Mouse (Mus musculus) C2C12 (cell line): ENCODE results near the gene Gramd1a. TPM values are rescaled to one million over a fixed set of nuclear protein-coding genes. Genes with fewer than 3 reads are reported as not detected.

ENCODE experiments used
- H3K27me3 ChIP-seq: one replicate; pipeline ENCODE4 v1.6.1; 2011; ENCODE audit not compliant: control insufficient read depth, insufficient read depth, insufficient read length
- H3K36me3 ChIP-seq: one replicate; pipeline ENCODE4 v1.6.1; 2011; ENCODE audit not compliant: control insufficient read depth, insufficient read depth
- H3K4me3 ChIP-seq: one replicate; pipeline ENCODE4 v1.5.1; 2011; ENCODE audit warnings: mild to moderate bottlenecking, control low read depth; ENCODE audit not compliant: poor library complexity, insufficient read depth, severe bottlenecking
- H3K79me2 ChIP-seq: one replicate; pipeline ENCODE4 v1.6.1; 2011; ENCODE audit not compliant: control insufficient read depth, insufficient read depth
- H3K79me3 ChIP-seq: one replicate; pipeline ENCODE4 v1.6.1; 2011; ENCODE audit warnings: low read depth, control low read depth
- H3ac ChIP-seq: one replicate; pipeline ENCODE3; 2011; ENCODE audit warnings: low read depth; ENCODE audit not compliant: control insufficient read depth, insufficient read length
- CEBPB ChIP-seq: IDR thresholded peaks from one replicate; pipeline ENCODE4 v1.6.1; 2011; ENCODE audit warnings: low read depth, mild to moderate bottlenecking, control low read depth, moderate library complexity
- CTCF ChIP-seq: IDR thresholded peaks from one replicate; pipeline ENCODE4 v1.5.1; 2011; ENCODE audit not compliant: control insufficient read depth, insufficient read depth, insufficient read length
- FOSL1 ChIP-seq: IDR thresholded peaks from one replicate; pipeline ENCODE4 v1.8.0; 2011; ENCODE audit warnings: mild to moderate bottlenecking, low read length; ENCODE audit not compliant: poor library complexity, insufficient read depth, severe bottlenecking
- MAX ChIP-seq: IDR thresholded peaks from one replicate; pipeline ENCODE4 v1.6.1; 2011; ENCODE audit warnings: mild to moderate bottlenecking, control low read depth
- MYOD1 ChIP-seq: IDR thresholded peaks from one replicate; pipeline ENCODE4 v1.6.1; 2011; ENCODE audit warnings: low read depth; ENCODE audit not compliant: control insufficient read depth, insufficient read length
- MYOG ChIP-seq: IDR thresholded peaks from one replicate; pipeline ENCODE4 v1.6.1; 2011; ENCODE audit not compliant: control insufficient read depth, insufficient read length; ENCODE audit errors: extremely low read depth
- USF1 ChIP-seq: IDR thresholded peaks from one replicate; pipeline ENCODE4 v1.6.1; 2011; ENCODE audit warnings: low read depth, mild to moderate bottlenecking, control low read depth, moderate library complexity
- polyA plus RNA-seq: library from polyadenylated mRNA; unstranded; fragments of >200 nt; fragmentation: generic; extraction: Trizol; gene quantifications from one replicate; pipeline ENCODE4 v1.2.1, GENCODE M21; 2012; ENCODE audit warnings: missing spikeins

Gramd1a gene
- polyA plus RNA-seq, 1 experiment, result 17.9 TPM

DNA sequence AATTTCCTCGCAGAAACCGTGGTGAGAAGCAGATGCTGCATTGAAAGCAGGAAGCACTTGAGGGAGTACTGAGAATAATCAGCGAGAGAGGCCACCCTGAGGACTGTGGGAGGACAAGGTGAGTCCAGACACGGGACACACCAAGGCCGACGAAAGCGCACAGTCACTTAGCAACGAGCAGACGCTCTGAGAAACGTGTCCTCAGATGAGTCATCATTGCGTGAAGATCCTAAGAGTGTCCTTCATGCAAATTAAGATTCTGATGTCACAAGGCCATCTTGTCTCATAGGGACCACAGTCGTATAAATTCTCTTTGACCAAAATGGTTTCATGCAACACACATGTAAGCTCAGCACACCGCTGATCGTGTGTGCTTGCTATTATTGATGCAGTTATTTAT is 54.9 kb downstream of the Gramd1a start:
- H3K36me3 ChIP-seq, result no peaks in the 10 kb centered on the region
- H3K79me3 ChIP-seq, result no peaks in the 10 kb centered on the region
- H3ac ChIP-seq, result no peak overlapping the region
- TF ChIP-seq CEBPB (no peak), FOSL1 (no peak), MYOG (no peak), MYOD1 (no peak), MAX (no peak), USF1 (no peak), CTCF (no peak)
- H3K4me3 ChIP-seq, result no peak overlapping the region
- H3K79me2 ChIP-seq, result no peaks in the 10 kb centered on the region
- H3K27me3 ChIP-seq, result peaks cover 34% of the 10 kb centered on the region

DNA sequence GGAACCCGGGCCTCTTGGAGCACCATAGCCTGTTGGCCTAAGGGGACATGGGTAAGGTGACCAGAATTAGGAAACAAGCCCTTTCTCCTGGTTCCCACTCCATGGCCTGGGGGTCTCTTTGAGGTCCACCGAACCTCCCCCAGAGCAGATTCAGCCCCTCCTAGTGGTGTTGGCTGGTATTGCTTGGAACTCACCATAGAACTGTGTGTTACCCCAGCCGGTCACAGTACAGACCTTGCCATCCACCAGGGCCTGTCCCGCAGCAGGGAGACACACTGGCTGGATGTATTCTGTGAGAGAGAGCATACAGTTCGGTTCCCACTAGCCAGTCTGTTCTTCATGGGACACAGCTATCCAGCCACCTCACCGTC is 56.1 kb downstream of the Gramd1a start:
- TF ChIP-seq CEBPB, result no peak
- no peak for TF ChIP-seq MAX
- no peak for TF ChIP-seq CTCF
- TF ChIP-seq FOSL1, result no peak
- no peak for TF ChIP-seq MYOD1
- TF ChIP-seq MYOG, result no peak
- TF ChIP-seq USF1, result no peak
- Histone ChIP-seq H3K79me3 (no peaks in the 10 kb centered on the region), H3K27me3 (peaks cover 35% of the 10 kb centered on the region), H3K4me3 (no peak overlapping the region), H3ac (no peak overlapping the region), H3K36me3 (no peaks in the 10 kb centered on the region), H3K79me2 (no peaks in the 10 kb centered on the region)

DNA sequence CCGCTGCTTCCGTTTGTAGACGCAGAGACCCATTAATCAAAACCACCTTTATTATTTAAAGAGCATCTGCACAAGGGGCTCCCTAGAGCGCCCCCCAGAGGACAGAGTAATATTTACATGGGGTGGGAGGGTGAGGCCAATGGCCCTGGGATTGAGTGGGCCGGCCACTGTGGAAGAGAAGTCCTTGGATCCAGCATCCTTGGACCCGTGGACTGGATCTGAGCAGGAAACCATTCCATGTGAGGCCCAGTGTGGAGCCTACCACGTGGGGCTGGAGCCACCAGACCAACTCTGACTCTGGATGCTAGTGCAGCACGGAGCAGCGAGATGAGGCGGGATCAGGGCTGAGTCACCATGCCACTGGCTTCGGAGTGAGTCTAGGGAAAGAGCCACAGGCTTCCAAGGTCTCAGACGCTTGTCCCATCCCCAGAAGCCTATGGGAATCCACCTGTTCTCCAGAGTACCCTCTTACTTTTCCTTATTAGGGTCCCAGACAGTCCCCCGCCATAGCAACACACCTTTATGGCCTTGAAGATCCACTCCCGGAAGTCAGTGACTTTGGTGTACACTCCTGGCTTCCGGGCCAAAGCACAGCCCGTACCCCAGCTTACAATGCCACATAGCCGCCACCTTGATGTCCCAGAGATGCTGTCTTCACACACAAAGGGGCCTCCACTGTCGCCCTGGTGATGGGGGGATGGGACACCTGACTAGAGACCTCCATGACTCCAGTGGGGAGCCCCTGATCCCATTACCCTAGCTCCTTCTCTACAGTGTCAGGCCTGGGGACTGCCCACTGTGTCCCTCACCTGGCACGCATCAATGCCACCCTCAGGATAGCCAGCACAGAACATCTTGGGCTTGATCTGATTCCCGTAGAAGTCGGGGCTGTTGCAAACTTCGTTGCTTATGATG is 56.7 kb downstream of the Gramd1a start:
- Histone ChIP-seq H3K79me2 (no peaks in the 10 kb centered on the region), H3K36me3 (no peaks in the 10 kb centered on the region), H3K4me3 (no peak overlapping the region), H3K27me3 (peaks cover 32% of the 10 kb centered on the region), H3K79me3 (no peaks in the 10 kb centered on the region), H3ac (no peak overlapping the region)
- TF ChIP-seq CEBPB, result no peak
- no peak for TF ChIP-seq USF1

DNA sequence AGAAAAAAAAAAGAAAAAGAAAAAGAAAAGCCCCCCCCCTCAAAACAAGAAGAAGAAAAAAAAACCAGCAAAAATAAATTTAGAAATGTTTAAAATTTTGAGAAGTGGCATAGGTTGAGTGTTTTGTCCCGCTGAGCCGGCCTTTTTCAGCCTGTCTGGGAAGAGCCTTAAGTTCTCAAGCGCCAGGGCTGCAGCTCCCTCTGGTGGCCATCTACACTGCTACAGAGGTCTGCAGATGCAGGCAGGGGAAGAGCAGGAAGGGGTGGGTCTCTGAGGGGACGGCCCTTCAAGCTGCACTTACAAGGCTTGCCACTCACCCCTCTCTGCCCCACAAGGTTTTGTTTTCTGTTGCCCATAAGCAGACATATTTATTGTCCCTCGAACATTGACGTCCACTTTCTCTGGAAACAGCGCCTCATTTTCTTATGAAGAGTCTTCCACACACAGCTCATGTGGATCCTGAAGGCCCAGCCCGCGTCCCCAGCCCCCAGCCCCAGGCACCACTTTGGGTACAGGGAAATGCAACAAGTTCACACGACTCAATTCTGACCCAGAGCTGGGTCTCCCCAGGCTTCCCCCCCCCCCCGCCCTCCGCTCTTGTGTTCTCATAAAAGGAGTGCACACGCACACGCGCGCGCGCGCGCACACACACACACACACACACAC is 58.0 kb downstream of the Gramd1a start:
- TF ChIP-seq MAX, result no peak
- TF ChIP-seq CTCF, result peak; percentile 86
- H3K4me3 ChIP-seq, result no peak overlapping the region
- H3K27me3 ChIP-seq, result peaks cover 28% of the 10 kb centered on the region
- no peak overlapping the region for H3ac ChIP-seq
- H3K79me3 ChIP-seq, result no peaks in the 10 kb centered on the region
- no peaks in the 10 kb centered on the region for H3K79me2 ChIP-seq
- H3K36me3 ChIP-seq, result no peaks in the 10 kb centered on the region

DNA sequence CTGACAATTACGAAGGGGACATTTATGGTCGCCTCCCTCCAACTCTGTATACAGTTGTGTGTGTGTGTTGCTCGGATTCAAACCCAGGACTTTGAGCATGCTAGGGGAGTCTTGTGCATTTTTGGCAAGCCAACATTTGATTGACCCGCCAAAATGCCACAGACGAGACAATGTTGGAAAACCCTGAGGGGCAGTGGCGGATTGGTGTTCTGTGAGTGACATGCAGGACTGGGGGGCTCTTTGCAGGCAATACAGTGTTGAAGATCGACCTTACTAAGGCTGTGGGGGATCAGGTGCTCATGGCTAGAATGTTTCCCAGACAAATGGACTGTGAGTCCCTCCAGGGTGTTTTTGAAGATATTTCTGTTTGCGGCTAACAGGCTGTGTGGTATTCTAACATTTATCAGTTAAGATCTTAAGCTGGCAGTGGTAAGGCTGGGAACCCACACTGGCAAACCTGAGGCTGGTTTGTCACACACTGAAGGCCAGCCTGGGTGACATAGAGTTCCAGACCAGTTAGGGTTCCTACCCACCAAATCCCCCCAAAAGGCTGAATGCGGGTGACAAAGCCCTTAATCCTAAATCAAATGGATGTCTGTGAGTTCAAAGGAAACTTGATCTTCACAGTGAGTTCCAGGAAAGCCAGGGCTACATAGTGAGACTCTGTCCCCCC is 58.7 kb downstream of the Gramd1a start:
- no peak overlapping the region for H3ac ChIP-seq
- no peaks in the 10 kb centered on the region for H3K79me2 ChIP-seq
- peaks cover 29% of the 10 kb centered on the region for H3K27me3 ChIP-seq
- no peaks in the 10 kb centered on the region for H3K79me3 ChIP-seq
- no peaks in the 10 kb centered on the region for H3K36me3 ChIP-seq
- no peak overlapping the region for H3K4me3 ChIP-seq
- TF ChIP-seq MYOD1 (no peak), FOSL1 (no peak), USF1 (no peak), CTCF (no peak), MAX (no peak), MYOG (no peak), CEBPB (no peak)
